Mouse (Mus musculus) ES-E14 (cell line): ENCODE measurements around the gene S100a16. TPM values are rescaled to one million over a fixed set of nuclear protein-coding genes. Genes with fewer than 3 reads are reported as not detected.
A peak's percentile ranks its signal among the peaks of the same experiment; 100 is the strongest.

ENCODE experiments used
- DNase-seq: peaks from one replicate; pipeline ENCODE4 v3.0.0-alpha.2; 2013; ENCODE audit warnings: low read depth, low spot score
- H3K27ac ChIP-seq: 2 replicates; pipeline ENCODE4 v1.5.1; 2012; ENCODE audit warnings: low read depth, mild to moderate bottlenecking, low read length, moderate library complexity, mixed read lengths; ENCODE audit not compliant: poor library complexity, insufficient read depth, severe bottlenecking
- H3K36me3 ChIP-seq: 2 replicates; pipeline ENCODE4 v1.6.1; 2012; ENCODE audit warnings: mild to moderate bottlenecking, low read length, moderate library complexity, mixed read lengths; ENCODE audit not compliant: control insufficient read depth, poor library complexity, insufficient read depth, severe bottlenecking
- H3K4me1 ChIP-seq, 2 experiments: fragments of 150-350 bp in 1 of 2; sonication (generic) in 1 of 2; 2 replicates each; pipeline ENCODE4 v1.6.1; 2012; ENCODE audit warnings: low read length in 2 of 2, mild to moderate bottlenecking in 1 of 2, mixed read lengths in 1 of 2; ENCODE audit not compliant: control insufficient read depth in 2 of 2, insufficient read depth in 2 of 2, poor library complexity in 1 of 2
- H3K4me3 ChIP-seq, 2 experiments: fragments of 150-350 bp in 1 of 2; sonication (generic) in 1 of 2; 2 replicates each; pipeline ENCODE4 v1.5.1; 2012; ENCODE audit warnings: low read length in 2 of 2, low read depth in 1 of 2, mild to moderate bottlenecking in 1 of 2, mixed read lengths in 1 of 2; ENCODE audit not compliant: insufficient read depth in 1 of 2, poor library complexity in 1 of 2, severe bottlenecking in 1 of 2
- H3K9ac ChIP-seq: 2 replicates; pipeline ENCODE4 v1.6.1; 2012; ENCODE audit warnings: low read depth, mild to moderate bottlenecking, low read length, mixed read lengths; ENCODE audit not compliant: poor library complexity, insufficient read depth, severe bottlenecking
- H3K9me3 ChIP-seq: fragments of 150-350 bp; sonication (generic); 2 replicates; pipeline ENCODE4 v1.6.1; 2012; ENCODE audit warnings: low read depth, mild to moderate bottlenecking, low read length; ENCODE audit not compliant: control insufficient read depth, insufficient read depth
- CHD2 ChIP-seq: IDR thresholded peaks from 2 replicates; pipeline ENCODE4 v1.6.1; 2014; ENCODE audit warnings: mild to moderate bottlenecking, low read depth, low read length, inconsistent platforms
- HCFC1 ChIP-seq: IDR thresholded peaks from 2 replicates; pipeline ENCODE4 v1.6.1; 2012; ENCODE audit warnings: low read length, inconsistent platforms, borderline replicate concordance; ENCODE audit not compliant: insufficient read depth
- MAFK ChIP-seq: IDR thresholded peaks from 2 replicates; pipeline ENCODE4 v1.6.1; 2014; ENCODE audit warnings: mild to moderate bottlenecking, low read depth, low read length, inconsistent platforms; ENCODE audit not compliant: insufficient read depth
- ZC3H11A ChIP-seq: IDR thresholded peaks from 2 replicates; pipeline ENCODE4 v1.6.1; 2012; ENCODE audit warnings: low read depth, mild to moderate bottlenecking, inconsistent platforms, low read length, borderline replicate concordance
- ZNF384 ChIP-seq: IDR thresholded peaks from 2 replicates; pipeline ENCODE4 v1.6.1; 2012; ENCODE audit warnings: low read depth, low read length, inconsistent platforms
- in situ Hi-C, 2 experiments: fragments of 600-800 bp; cut with MboI; formaldehyde crosslinking; loops; one replicate each; pipeline ENCODE4 v1.15.1; 2025; ENCODE audit warnings: low sequenced_read_pairs in 2 of 2, inconsistent platforms in 1 of 2; ENCODE audit not compliant: unreplicated experiment in 2 of 2
- total RNA-seq: library from RNA; depleted of rRNA; stranded (reverse); fragments of 300-350 nt; gene quantifications from 2 replicates; pipeline ENCODE4 v1.2.3, GENCODE M21; 2012; rRNA removed

The S100a16 gene
- total RNA-seq: 3.2 TPM in 2 replicates

DNA sequence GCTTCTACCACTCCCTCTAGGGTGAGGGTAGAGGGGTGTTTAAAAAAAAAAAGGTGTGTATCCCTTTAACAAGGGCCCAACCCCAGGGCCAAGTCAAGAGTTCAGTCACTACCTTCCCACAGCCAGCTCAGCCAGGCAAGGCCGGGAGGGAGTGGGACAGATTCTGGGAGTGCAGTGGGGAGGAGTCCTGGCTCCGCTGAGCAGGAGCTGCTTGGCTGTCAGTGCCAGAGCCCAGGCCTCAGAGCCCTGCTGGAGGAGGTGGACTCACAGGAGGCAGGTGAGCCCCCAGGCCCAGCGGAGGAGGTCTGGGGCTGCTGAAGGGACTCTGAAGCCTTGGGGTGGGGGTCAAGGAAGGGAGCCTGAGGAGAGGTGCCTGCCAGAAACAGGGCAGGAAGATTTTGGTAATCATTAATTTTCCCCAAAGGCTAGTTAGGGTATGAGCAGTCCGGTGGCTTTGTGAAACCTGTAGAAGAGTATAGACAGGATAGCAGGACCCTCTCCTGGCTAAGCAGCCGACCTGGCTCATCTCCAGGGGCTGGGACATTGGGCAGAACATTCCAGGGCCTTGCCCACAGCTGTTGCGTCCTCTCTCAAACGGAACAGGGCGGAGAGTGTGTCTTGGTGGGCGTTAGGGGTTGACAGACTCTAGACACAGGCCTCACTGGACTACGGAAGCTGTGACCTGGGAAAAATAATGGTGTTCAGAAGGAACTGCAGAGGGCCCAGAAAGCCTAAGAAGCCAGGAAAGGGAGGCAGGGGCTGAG is at the start of gene S100a16:
Gene S100a16, plus strand, starts transcription at position 114 of the 764 bp plus-strand sequence.
- no peaks in the 10 kb centered on the region for H3K36me3 ChIP-seq
- peaks cover 2 to 8% of the 10 kb centered on the region in 2 experiments; a peak in 2 of 4 replicates for H3K4me1 ChIP-seq
- H3K27ac ChIP-seq: no peak within 1 kb of the TSS
- H3K4me3 ChIP-seq: peak within 1 kb of the TSS in 1 of 2 experiments; percentile 17; a peak in 1 of 4 replicates
- TF ChIP-seq CHD2 (no peak), ZNF384 (no peak), ZC3H11A (no peak)
- no peak for DNase-seq
- H3K9ac ChIP-seq: no peak within 1 kb of the TSS
- H3K9me3 ChIP-seq: no peaks in the 10 kb centered on the region
- in situ Hi-C loops: no loop called here

GRCm38 (mm10) chr3:90488576-90488975 is 48.5 kb upstream of the S100a16 start:
- Histone ChIP-seq H3K27ac (no peak overlapping the region), H3K4me3 (no peak overlapping the region), H3K36me3 (peaks cover 25% of the 10 kb centered on the region), H3K4me1 (no peaks in the 10 kb centered on the region), H3K9ac (no peak overlapping the region), H3K9me3 (no peaks in the 10 kb centered on the region)
- DNase-seq: no peak
- TF ChIP-seq HCFC1 (no peak), CHD2 (no peak), ZC3H11A (no peak), ZNF384 (no peak), MAFK (no peak)
- in situ Hi-C loops: no loop called here

DNA sequence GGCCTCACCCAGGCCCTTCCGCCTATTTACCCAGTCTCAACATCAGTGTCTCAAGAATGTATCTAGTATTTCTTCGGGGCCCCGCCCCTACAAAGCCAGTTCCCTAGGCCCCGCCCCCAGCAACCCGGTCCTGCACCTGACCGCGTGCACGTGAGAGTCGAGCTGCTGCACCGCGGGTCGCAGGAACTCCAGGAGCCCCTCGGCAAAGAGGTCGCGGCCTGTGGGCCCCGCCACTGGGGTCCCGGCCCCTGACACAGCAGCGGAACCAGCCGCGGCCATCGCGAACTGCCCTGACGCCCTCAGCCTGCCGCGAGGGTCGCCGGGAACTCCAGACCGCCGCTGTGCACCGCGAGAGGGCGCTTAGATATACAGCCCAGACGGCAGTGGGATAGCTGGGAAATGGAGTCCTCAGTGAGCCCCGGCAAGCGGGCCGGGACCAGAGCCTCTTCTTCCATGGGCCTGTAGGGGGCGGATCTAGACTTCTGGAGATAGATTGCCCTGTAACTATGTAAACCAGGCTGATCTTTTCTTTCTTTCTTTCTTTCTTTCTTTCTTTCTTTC is 46.3 kb upstream of the S100a16 start, which contains the start of gene Snapin:
Gene Snapin, minus strand, starts transcription at position 338 of the 561 bp plus-strand sequence.
- peak within 1 kb of the TSS; percentile 93 to 96 for H3K4me3 ChIP-seq
- TF ChIP-seq HCFC1: peak; percentile 94
- peak; percentile 80; the same call in 1 of the 2 replicates for TF ChIP-seq CHD2
- TF ChIP-seq ZNF384: 0 out of 2 replicates have a peak, but pooled peaks have one; percentile 12
- no peak for TF ChIP-seq ZC3H11A
- H3K9me3 ChIP-seq: no peaks in the 10 kb centered on the region
- peak within 1 kb of the TSS; percentile 74; the same call in 1 of the 2 replicates for H3K27ac ChIP-seq
- H3K4me1 ChIP-seq: no peaks in the 10 kb centered on the region
- DNase-seq: peak; percentile 90
- in situ Hi-C loops: no loop called here
- H3K36me3 ChIP-seq: peaks cover 17% of the 10 kb centered on the region
- peak within 1 kb of the TSS; percentile 96 for H3K9ac ChIP-seq

DNA sequence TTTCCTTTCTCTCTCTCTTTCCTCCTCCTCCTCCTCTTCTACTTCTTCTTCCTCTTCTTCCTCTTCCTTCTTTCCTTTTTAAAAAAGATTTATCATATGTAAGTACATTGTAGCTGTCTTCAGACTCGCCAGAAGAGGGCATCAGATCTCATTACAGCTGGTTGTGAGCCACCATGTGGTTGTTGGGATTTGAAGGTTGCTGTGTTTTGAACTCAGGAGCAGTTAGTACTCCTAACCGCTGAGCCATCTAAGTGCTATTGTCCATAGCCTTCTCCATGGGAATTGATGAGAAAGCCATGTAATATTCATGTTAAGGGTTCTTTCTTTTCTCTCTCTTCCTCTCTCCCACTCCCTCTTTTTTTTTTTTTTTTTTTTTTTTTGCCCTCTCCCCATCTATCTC is 45.7 kb upstream of the S100a16 start:
- Histone ChIP-seq H3K27ac (no peak overlapping the region), H3K4me3 (no peak overlapping the region)

More for the DNA sequence above, 45.7 kb upstream of the S100a16 start:
- H3K36me3 ChIP-seq: peaks cover 12% of the 10 kb centered on the region
- H3K9me3 ChIP-seq: no peaks in the 10 kb centered on the region
- TF ChIP-seq ZC3H11A (no peak), ZNF384 (peak; percentile 70; the same call in 1 of the 2 replicates), HCFC1 (no peak), MAFK (no peak), CHD2 (no peak)
- DNase-seq: no peak
- H3K9ac ChIP-seq: no peak overlapping the region
- H3K4me1 ChIP-seq: no peaks in the 10 kb centered on the region
- in situ Hi-C loops: no loop called here
